In genomic region chr3:92458620-92459019, GRCm38 (mm10) we compare ENCODE assay signal across 38 mouse cellular contexts. TPM values are rescaled to one million over a fixed set of nuclear protein-coding genes. Genes with fewer than 3 reads are reported as not detected.
"Had no signal": no experiment of that assay in that cellular context is flagged by ENCODE, and none has a peak within 500 bp of the region (broad histone marks: within the 10 kb centered on the region; RNA-seq: fewer than 3 reads in every experiment).

Gene Sprr3 (minus strand): TSS chr3:92458720.

- DNase-seq: gastrocnemius, postnatal 14 days; gastrocnemius, postnatal 36 days; heart, adult 18-20 months; heart, postnatal 10 days; heart, postnatal 4 days; kidney, adult 11 months; kidney, adult 2 months; kidney, adult 9 months; kidney, postnatal 14 days; kidney, postnatal 36 days; layer of hippocampus, adult 9-11 months; liver had no signal

- ATAC-seq: hindbrain, embryonic 16.5 days; intestine, embryonic 16.5 days had no signal

- H3K9ac ChIP-seq: heart, embryonic 12.5 days; hindbrain, embryonic 12.5 days; hindbrain, embryonic 14.5 days; kidney, embryonic 15.5 days; limb, embryonic 12.5 days had no signal

- H3K4me1 ChIP-seq: heart, embryonic 10.5 days; heart, embryonic 12.5 days; hindbrain, embryonic 10.5 days; hindbrain, embryonic 12.5 days; kidney, embryonic 15.5 days; limb, embryonic 10.5 days; limb, embryonic 12.5 days had no signal

- H3K27ac ChIP-seq: heart, embryonic 10.5 days; hindbrain, embryonic 10.5 days; hindbrain, embryonic 12.5 days; hindbrain, embryonic 14.5 days; kidney, embryonic 15.5 days; kidney, postnatal 0 days; left cerebral cortex, adult 2 months; limb, embryonic 10.5 days; limb, embryonic 12.5 days had no signal

- H3K9me3 ChIP-seq: heart, embryonic 10.5 days; heart, embryonic 12.5 days; hindbrain, embryonic 10.5 days; hindbrain, embryonic 12.5 days; kidney, embryonic 15.5 days; limb, embryonic 10.5 days; limb, embryonic 12.5 days had no signal

- H3K36me3 ChIP-seq: heart, embryonic 10.5 days; heart, embryonic 12.5 days; hindbrain, embryonic 10.5 days; hindbrain, embryonic 12.5 days; kidney, embryonic 15.5 days; limb, embryonic 10.5 days; limb, embryonic 12.5 days had no signal

- H3K27me3 ChIP-seq: heart, embryonic 12.5 days; hindbrain, embryonic 12.5 days; kidney, embryonic 15.5 days; limb, embryonic 12.5 days had no signal

- H3K4me3 ChIP-seq: heart, embryonic 10.5 days; heart, embryonic 12.5 days; hindbrain, embryonic 10.5 days; hindbrain, embryonic 12.5 days; kidney, embryonic 15.5 days; left cerebral cortex, adult 2 months; limb, embryonic 10.5 days; limb, embryonic 12.5 days had no signal

- H3K4me2 ChIP-seq: heart, embryonic 12.5 days; hindbrain, embryonic 12.5 days; hindbrain, embryonic 14.5 days; kidney, embryonic 15.5 days; limb, embryonic 12.5 days; liver, embryonic 11.5 days had no signal

RNA-seq across cellular contexts. Expression of gene Sprr3, which starts in this region (rescaled TPM):
- total RNA-seq: gastrocnemius, adult 18-20 months; gastrocnemius, adult 8-10 months; gastrocnemius, postnatal 14 days; gastrocnemius, postnatal 36 days; heart, adult 18-20 months; heart, adult 8-10 months; heart, postnatal 10 days; heart, postnatal 25 days; heart, postnatal 4 days; layer of hippocampus, adult 18-20 months; layer of hippocampus, adult 8-10 months; layer of hippocampus, postnatal 14 days; left cerebral cortex, adult 2 months; left cerebral cortex, postnatal 14 days; left cerebral cortex, postnatal 36 days had no signal
- polyA plus RNA-seq: gonadal fat pad, adult 2 months; heart, embryonic 10.5 days; heart, embryonic 12.5 days; heart, embryonic 14.5 days; heart, embryonic 16.5 days; hindbrain, embryonic 10.5 days; hindbrain, embryonic 12.5 days; hindbrain, embryonic 14.5 days; hindbrain, embryonic 16.5 days; intestine, embryonic 14.5 days; intestine, embryonic 16.5 days; kidney, adult 2 months; kidney, embryonic 15.5 days; kidney, postnatal 0 days; limb, embryonic 10.5 days; limb, embryonic 12.5 days; liver, embryonic 11.5 days had no signal
